ENCODE assay signal across 9 mouse cellular contexts in the genomic region with DNA sequence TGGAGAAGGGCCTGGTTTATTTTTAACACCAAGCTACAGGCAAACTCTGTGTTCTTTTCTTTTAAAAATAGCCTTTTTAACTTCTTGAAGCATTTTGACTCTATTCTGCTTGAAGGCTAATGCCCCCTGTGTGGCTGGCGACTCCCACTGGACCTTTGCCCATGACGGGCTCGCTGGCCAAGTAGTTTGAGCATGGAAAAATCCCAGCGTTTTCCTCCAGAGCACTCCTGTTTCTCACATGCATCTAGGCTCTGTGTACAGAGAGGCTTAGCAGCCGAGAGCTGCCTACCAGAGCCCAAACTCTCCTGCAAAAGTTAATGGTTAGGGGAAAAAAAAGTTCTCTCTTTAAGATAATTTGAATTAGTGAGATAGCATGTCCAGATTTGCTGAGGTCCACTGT. TPM values are rescaled to one million over a fixed set of nuclear protein-coding genes. Genes with fewer than 3 reads are reported as not detected.
DNase-seq lines count a peak whose midpoint lies in the region; ATAC-seq lines count a peak whose summit lies in the region.
"Had no signal": no experiment of that assay in that cellular context is flagged by ENCODE, and none has a peak within 500 bp of the region (broad histone marks: within the 10 kb centered on the region; RNA-seq: fewer than 3 reads in every experiment).

No protein-coding gene starts in this region.

- intact Hi-C loops in heart, postnatal 25 days (cut with DNase I), result no loop called here

- H3K9ac ChIP-seq in embryonic facial prominence, embryonic 13.5 days, result no peak overlapping the region
- H3K9ac ChIP-seq: liver, embryonic 14.5 days had no signal

- WGBS in embryonic facial prominence, embryonic 13.5 days, result 37% methylated on average over 5 of the region's 5 CpGs

- peak; percentile 61 for DNase-seq in 3T3-L1 (ENCODE audit: low read depth, low spot score)
- peak; percentile 80 for DNase-seq in adipocyte (ENCODE audit: low spot score)
- peak; percentile 50 for DNase-seq in heart, postnatal 25 days (ENCODE audit: low spot score)
- peak; percentile 23 for DNase-seq in left cerebral cortex, adult 11 months (ENCODE audit: low spot score)
- peak; percentile 50 for DNase-seq in right cerebral cortex, postnatal 4 days
- DNase-seq in c-Kit-positive CD71-positive TER-119-positive erythroid progenitor cells, embryonic 14.5 days (ENCODE audit: low spot score), result no peak

- H3K4me2 ChIP-seq in embryonic facial prominence, embryonic 13.5 days, result no peak overlapping the region; the same call in 1 of the 2 replicates

- peak overlapping the region; percentile 85 for H3K27ac ChIP-seq in embryonic facial prominence, embryonic 13.5 days
- H3K27ac ChIP-seq: liver, embryonic 14.5 days had no signal

- no peak overlapping the region for H3K4me3 ChIP-seq in embryonic facial prominence, embryonic 13.5 days

- H3K27me3 ChIP-seq in embryonic facial prominence, embryonic 13.5 days, result no peaks in the 10 kb centered on the region

- H3K4me1 ChIP-seq in embryonic facial prominence, embryonic 13.5 days, result peaks cover 50% of the 10 kb centered on the region

- no peak for ATAC-seq in embryonic facial prominence, embryonic 13.5 days (ENCODE audit: insufficient number of reproducible peaks, insufficient read depth, low FRiP score, low TSS enrichment, low read depth)
- no peak for ATAC-seq in inflammation-experienced regulatory T-cells, adult 6 months

- H3K9me3 ChIP-seq in embryonic facial prominence, embryonic 13.5 days, result no peaks in the 10 kb centered on the region

- no peaks in the 10 kb centered on the region for H3K36me3 ChIP-seq in embryonic facial prominence, embryonic 13.5 days

RNA-seq across cellular contexts. Expression of a gene that starts 52.7 kb away (rescaled TPM):
- not detected in 2 replicates for polyA plus RNA-seq in embryonic facial prominence, embryonic 13.5 days (2015; fragmentation: Nextera tagmentation; extraction: Ambion mirVana)
- not detected for total RNA-seq in heart, postnatal 25 days (2021)
- not detected for polyA plus RNA-seq in inflammation-experienced regulatory T-cells, adult 6 months (2017; shearing (Covaris generic))
- polyA plus RNA-seq: liver, embryonic 14.5 days had no signal
